Mouse (Mus musculus): ENCODE data around the gene Pcca.

DNA sequence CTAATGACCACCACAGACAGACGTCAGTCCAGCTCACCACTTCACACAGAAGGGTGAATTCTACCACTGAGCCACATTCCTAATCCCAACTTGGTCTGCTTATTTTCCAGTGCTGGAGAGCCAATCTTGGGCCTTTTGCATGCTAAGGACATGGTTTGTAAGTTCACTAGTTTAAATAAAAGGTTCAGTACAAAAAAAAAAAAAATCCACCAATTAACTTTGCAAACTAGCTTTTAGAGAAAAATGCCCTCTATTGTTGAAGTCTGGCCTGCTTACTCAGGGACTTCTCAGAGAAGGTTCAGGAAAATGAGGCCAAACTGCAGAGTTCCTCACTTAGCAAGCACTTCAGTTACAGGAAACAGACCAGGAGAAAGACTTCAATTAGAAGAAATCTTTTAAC, 378.0 kb downstream of the Pcca start:
- TF ChIP-seq USF1 (IDR thresholded peaks at IDR 0.05; ENCODE audit: low read depth): no peak
- no peak for TF ChIP-seq MYOG (IDR thresholded peaks at IDR 0.05; ENCODE audit: control insufficient read depth, extremely low read depth, insufficient read length)
- TF ChIP-seq CTCF (IDR thresholded peaks at IDR 0.05; ENCODE audit: control insufficient read depth, insufficient read depth, insufficient read length): no peak
- no peak for TF ChIP-seq MAX (IDR thresholded peaks at IDR 0.05)
- TF ChIP-seq CEBPB (IDR thresholded peaks at IDR 0.05; ENCODE audit: low read depth): no peak

All from C2C12 (cell line).